Mouse (Mus musculus) ovary, postnatal 10 days (tissue): ENCODE data around the gene Lgals1.
"Not testable (repeated sequence)": the region's sequence is repeated elsewhere in the genome, so short reads cannot be mapped to it uniquely, and the experiment has no call there.

Experiments used
- DNase-seq: peaks from one replicate; pipeline ENCODE4 v3.0.0; 2022; ENCODE audit warnings: low spot score

Lgals1 gene

GRCm38 (mm10) chr15:78926021-78926919 is at the start of gene Lgals1:
Gene Lgals1 (plus strand): TSS chr15:78926725.
- DNase-seq, result peak; percentile 94

- DNase-seq, result peak; percentile 87
Measured at GRCm38 (mm10) chr15:78876991-78877809, 49.3 kb upstream of the Lgals1 start, which contains the start of gene Gga1. Gene Gga1 (plus strand): TSS chr15:78877190.

GRCm38 (mm10) chr15:78877810-78878390 is 48.6 kb upstream of the Lgals1 start:
- DNase-seq, result no peak

- DNase-seq, result not testable (repeated sequence)
Measured at GRCm38 (mm10) chr15:78878792-78879516, 47.6 kb upstream of the Lgals1 start.

GRCm38 (mm10) chr15:78880432-78880831 is 46.1 kb upstream of the Lgals1 start:
- DNase-seq, result no peak

- DNase-seq, result no peak
Measured at GRCm38 (mm10) chr15:78881828-78882227, 44.7 kb upstream of the Lgals1 start.

GRCm38 (mm10) chr15:78889401-78889853 is 37.1 kb upstream of the Lgals1 start:
- DNase-seq, result no peak

- no peak for DNase-seq
Measured at GRCm38 (mm10) chr15:78892440-78892839, 34.1 kb upstream of the Lgals1 start.

GRCm38 (mm10) chr15:78894726-78895125 is 31.8 kb upstream of the Lgals1 start:
- no peak for DNase-seq

GRCm38 (mm10) chr15:78895741-78896140 is 30.8 kb upstream of the Lgals1 start:
- DNase-seq, result no peak

GRCm38 (mm10) chr15:78896149-78896548 is 30.4 kb upstream of the Lgals1 start:
- DNase-seq, result no peak

GRCm38 (mm10) chr15:78897488-78897887 is 29.0 kb upstream of the Lgals1 start:
- no peak for DNase-seq

GRCm38 (mm10) chr15:78898507-78899001 is 28.0 kb upstream of the Lgals1 start:
- DNase-seq, result no peak

- no peak for DNase-seq
Measured at GRCm38 (mm10) chr15:78899409-78899739, 27.2 kb upstream of the Lgals1 start, which contains the start of gene Gm49510. Gene Gm49510 (plus strand): TSS chr15:78899667.

- DNase-seq, result peak; percentile 53
Measured at GRCm38 (mm10) chr15:78899740-78900584, 26.6 kb upstream of the Lgals1 start, which contains the start of gene Sh3bp1. Gene Sh3bp1 (plus strand): TSS chr15:78899768.

- DNase-seq, result no peak
Measured at GRCm38 (mm10) chr15:78900585-78901421, 25.7 kb upstream of the Lgals1 start.

GRCm38 (mm10) chr15:78901422-78901789 is 25.1 kb upstream of the Lgals1 start:
- DNase-seq, result no peak

- DNase-seq, result peak; percentile 70
Measured at GRCm38 (mm10) chr15:78903243-78903642, 23.3 kb upstream of the Lgals1 start.

GRCm38 (mm10) chr15:78908399-78908798 is 18.1 kb upstream of the Lgals1 start:
- no peak for DNase-seq

- no peak for DNase-seq
Measured at GRCm38 (mm10) chr15:78908982-78909381, 17.5 kb upstream of the Lgals1 start.
